Mouse (Mus musculus): ENCODE data around the gene Lsp1. TPM values are rescaled to one million over a fixed set of nuclear protein-coding genes. Genes with fewer than 3 reads are reported as not detected.

Gene Lsp1
- polyA plus RNA-seq (2015; fragmentation: Nextera tagmentation; extraction: Ambion mirVana), result 3.7 and 5.4 TPM in 2 replicates

GRCm38 (mm10) chr7:142460636-142461077 lies at the start of gene Lsp1:
Gene Lsp1, plus strand, starts transcription at chr7:142460809.
- H3K4me2 ChIP-seq, result no peak within 1 kb of the TSS
- no peak within 1 kb of the TSS for H3K9ac ChIP-seq
- H3K27ac ChIP-seq, result no peak within 1 kb of the TSS
- no peak within 1 kb of the TSS for H3K4me3 ChIP-seq
- no peaks in the 10 kb centered on the region for H3K36me3 ChIP-seq (replicated peaks)
- peaks cover 12% of the 10 kb centered on the region for H3K4me1 ChIP-seq
- H3K9me3 ChIP-seq, result no peaks in the 10 kb centered on the region
- 95% methylated on average over 7 of the region's 7 CpGs for WGBS
- no peaks in the 10 kb centered on the region for H3K27me3 ChIP-seq (replicated peaks)
- no peak for ATAC-seq (replicated peaks)

GRCm38 (mm10) chr7:142413285-142413684 lies 47.3 kb upstream of the Lsp1 start:
- no peak overlapping the region for H3K4me3 ChIP-seq
- H3K4me2 ChIP-seq, result no peak overlapping the region
- H3K27ac ChIP-seq, result no peak overlapping the region
- H3K27me3 ChIP-seq (replicated peaks), result no peaks in the 10 kb centered on the region
- WGBS, result 94% methylated on average over 6 of the region's 6 CpGs
- ATAC-seq (replicated peaks), result no peak
- H3K9ac ChIP-seq, result no peak overlapping the region
- H3K4me1 ChIP-seq, result no peaks in the 10 kb centered on the region
- H3K36me3 ChIP-seq (replicated peaks), result no peaks in the 10 kb centered on the region
- no peaks in the 10 kb centered on the region for H3K9me3 ChIP-seq

GRCm38 (mm10) chr7:142415314-142415713 lies 45.3 kb upstream of the Lsp1 start:
- no peaks in the 10 kb centered on the region for H3K9me3 ChIP-seq
- no peaks in the 10 kb centered on the region for H3K36me3 ChIP-seq (replicated peaks)
- no peak for ATAC-seq (replicated peaks)
- no peak overlapping the region for H3K9ac ChIP-seq
- H3K4me1 ChIP-seq, result no peaks in the 10 kb centered on the region
- H3K4me2 ChIP-seq, result no peak overlapping the region
- H3K4me3 ChIP-seq, result no peak overlapping the region
- H3K27me3 ChIP-seq (replicated peaks), result no peaks in the 10 kb centered on the region
- H3K27ac ChIP-seq, result no peak overlapping the region
- WGBS, result 67% methylated on average over 4 of the region's 4 CpGs

- no peak for ATAC-seq (replicated peaks)
- H3K4me1 ChIP-seq, result no peaks in the 10 kb centered on the region
- 70% methylated on average over 3 of the region's 3 CpGs for WGBS
- H3K36me3 ChIP-seq (replicated peaks), result no peaks in the 10 kb centered on the region
- no peaks in the 10 kb centered on the region for H3K27me3 ChIP-seq (replicated peaks)
- H3K4me3 ChIP-seq, result no peak overlapping the region
- no peak overlapping the region for H3K4me2 ChIP-seq
- H3K9me3 ChIP-seq, result no peaks in the 10 kb centered on the region
- no peak overlapping the region for H3K27ac ChIP-seq
- H3K9ac ChIP-seq, result no peak overlapping the region
Observed at GRCm38 (mm10) chr7:142416225-142416624, 44.4 kb upstream of the Lsp1 start.

- H3K4me1 ChIP-seq, result no peaks in the 10 kb centered on the region
- no peak for ATAC-seq (replicated peaks)
- 96% methylated on average over 2 of the region's 2 CpGs for WGBS
Observed at GRCm38 (mm10) chr7:142418027-142418426, 42.6 kb upstream of the Lsp1 start.

GRCm38 (mm10) chr7:142418679-142419078 lies 41.9 kb upstream of the Lsp1 start:
- ATAC-seq (replicated peaks), result no peak
- Histone ChIP-seq H3K36me3 (replicated peaks) (no peaks in the 10 kb centered on the region), H3K4me3 (no peak overlapping the region), H3K4me2 (no peak overlapping the region), H3K27me3 (replicated peaks) (no peaks in the 10 kb centered on the region), H3K4me1 (no peaks in the 10 kb centered on the region), H3K9me3 (no peaks in the 10 kb centered on the region), H3K9ac (no peak overlapping the region), H3K27ac (no peak overlapping the region)
- 87% methylated on average over 8 of the region's 8 CpGs for WGBS

More at GRCm38 (mm10) chr7:142418027-142418426, 42.6 kb upstream of the Lsp1 start:
- Histone ChIP-seq H3K9me3 (no peaks in the 10 kb centered on the region), H3K36me3 (replicated peaks) (no peaks in the 10 kb centered on the region), H3K27me3 (replicated peaks) (no peaks in the 10 kb centered on the region), H3K9ac (no peak overlapping the region), H3K4me2 (no peak overlapping the region), H3K4me3 (no peak overlapping the region), H3K27ac (no peak overlapping the region)

- Histone ChIP-seq H3K4me2 (no peak overlapping the region), H3K36me3 (replicated peaks) (no peaks in the 10 kb centered on the region), H3K9me3 (no peaks in the 10 kb centered on the region), H3K4me1 (no peaks in the 10 kb centered on the region), H3K4me3 (no peak overlapping the region), H3K27ac (no peak overlapping the region), H3K27me3 (replicated peaks) (no peaks in the 10 kb centered on the region), H3K9ac (no peak overlapping the region)
- ATAC-seq (replicated peaks), result no peak
- WGBS, result 83% methylated on average over 5 of the region's 5 CpGs
Observed at GRCm38 (mm10) chr7:142419887-142420286, 40.7 kb upstream of the Lsp1 start.

GRCm38 (mm10) chr7:142421826-142422225 lies 38.8 kb upstream of the Lsp1 start:
- H3K27ac ChIP-seq, result no peak overlapping the region
- H3K4me1 ChIP-seq, result no peaks in the 10 kb centered on the region
- H3K9me3 ChIP-seq, result no peaks in the 10 kb centered on the region
- no peak for ATAC-seq (replicated peaks)
- no peak overlapping the region for H3K4me3 ChIP-seq
- 84% methylated on average over 2 of the region's 2 CpGs for WGBS
- no peaks in the 10 kb centered on the region for H3K36me3 ChIP-seq (replicated peaks)
- H3K27me3 ChIP-seq (replicated peaks), result no peaks in the 10 kb centered on the region
- no peak overlapping the region for H3K4me2 ChIP-seq
- H3K9ac ChIP-seq, result no peak overlapping the region

GRCm38 (mm10) chr7:142425641-142426213 lies 34.9 kb upstream of the Lsp1 start:
- H3K27me3 ChIP-seq (replicated peaks), result no peaks in the 10 kb centered on the region
- H3K4me1 ChIP-seq, result peaks cover 7% of the 10 kb centered on the region
- H3K27ac ChIP-seq, result no peak overlapping the region
- ATAC-seq (replicated peaks), result no peak
- no peak overlapping the region for H3K4me3 ChIP-seq
- H3K4me2 ChIP-seq, result no peak overlapping the region
- no peaks in the 10 kb centered on the region for H3K36me3 ChIP-seq (replicated peaks)
- no peaks in the 10 kb centered on the region for H3K9me3 ChIP-seq
- H3K9ac ChIP-seq, result no peak overlapping the region
- 54% methylated on average over 11 of the region's 11 CpGs for WGBS

GRCm38 (mm10) chr7:142428213-142428612 lies 32.4 kb upstream of the Lsp1 start:
- Histone ChIP-seq H3K4me1 (peaks cover 7% of the 10 kb centered on the region), H3K27ac (no peak overlapping the region), H3K27me3 (replicated peaks) (no peaks in the 10 kb centered on the region), H3K4me3 (no peak overlapping the region), H3K9me3 (no peaks in the 10 kb centered on the region), H3K36me3 (replicated peaks) (no peaks in the 10 kb centered on the region), H3K9ac (no peak overlapping the region), H3K4me2 (no peak overlapping the region)
- WGBS, result 6% methylated on average over 7 of the region's 7 CpGs
- ATAC-seq (replicated peaks), result no peak

GRCm38 (mm10) chr7:142430160-142430678 lies 30.4 kb upstream of the Lsp1 start:
- no peak overlapping the region for H3K9ac ChIP-seq
- WGBS, result 42% methylated on average over 12 of the region's 12 CpGs
- no peak overlapping the region; the same call in 1 of the 2 replicates for H3K4me2 ChIP-seq
- H3K9me3 ChIP-seq, result no peaks in the 10 kb centered on the region
- peak; percentile 75 for ATAC-seq (replicated peaks)
- H3K4me3 ChIP-seq, result no peak overlapping the region
- no peaks in the 10 kb centered on the region for H3K36me3 ChIP-seq (replicated peaks)
- H3K27me3 ChIP-seq (replicated peaks), result no peaks in the 10 kb centered on the region
- peaks cover 7% of the 10 kb centered on the region for H3K4me1 ChIP-seq
- 0 out of 2 replicates have a peak overlapping the region, but pooled peaks have one; percentile 17 for H3K27ac ChIP-seq

GRCm38 (mm10) chr7:142431106-142431505 lies 29.5 kb upstream of the Lsp1 start:
- no peaks in the 10 kb centered on the region for H3K27me3 ChIP-seq (replicated peaks)
- H3K27ac ChIP-seq, result no peak overlapping the region
- H3K9ac ChIP-seq, result no peak overlapping the region
- peaks cover 7% of the 10 kb centered on the region for H3K4me1 ChIP-seq
- 89% methylated on average over 14 of the region's 14 CpGs for WGBS
- no peaks in the 10 kb centered on the region for H3K9me3 ChIP-seq
- H3K36me3 ChIP-seq (replicated peaks), result no peaks in the 10 kb centered on the region
- H3K4me3 ChIP-seq, result no peak overlapping the region
- ATAC-seq (replicated peaks), result no peak
- no peak overlapping the region for H3K4me2 ChIP-seq

- Histone ChIP-seq H3K4me2 (no peak overlapping the region), H3K9me3 (no peaks in the 10 kb centered on the region), H3K36me3 (replicated peaks) (no peaks in the 10 kb centered on the region), H3K4me1 (peaks cover 7% of the 10 kb centered on the region), H3K9ac (no peak overlapping the region), H3K27me3 (replicated peaks) (no peaks in the 10 kb centered on the region), H3K4me3 (no peak overlapping the region), H3K27ac (no peak overlapping the region)
- WGBS, result 52% methylated on average over 19 of the region's 19 CpGs
- ATAC-seq (replicated peaks), result no peak
Observed at GRCm38 (mm10) chr7:142433623-142434022, 27.0 kb upstream of the Lsp1 start.
